Mouse (Mus musculus) fat pad, adult 2 months (tissue): ENCODE measurements around the gene Oprd1.

Experiments used
- DNase-seq: peaks from one replicate; pipeline ENCODE4 v3.0.0-alpha.2; 2011; ENCODE audit warnings: low read depth, low spot score; ENCODE audit errors: extremely low read depth

Gene Oprd1

DNA sequence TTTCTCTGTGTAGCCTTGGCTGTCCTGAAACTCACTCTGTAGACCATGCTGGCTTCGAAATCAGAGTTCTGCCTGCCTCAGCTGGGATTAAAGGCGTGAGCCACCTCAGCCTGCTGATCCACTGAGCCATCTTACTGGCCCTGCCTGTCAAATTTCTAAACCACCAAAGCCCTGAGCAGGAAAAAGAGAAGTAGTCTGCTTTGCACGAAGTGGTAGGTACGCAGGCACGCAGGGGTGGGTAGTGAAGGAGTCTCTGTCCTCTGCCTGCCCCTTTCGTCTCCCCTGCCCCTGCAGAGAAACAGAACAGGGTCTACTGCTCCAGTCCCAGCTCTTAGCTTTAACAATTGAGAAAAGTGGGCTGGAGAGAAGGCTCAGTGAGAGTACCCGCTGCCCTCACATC lies 59.2 kb downstream of the Oprd1 start:
- DNase-seq: no peak

GRCm38 (mm10) chr4:132080492-132080983 lies 63.7 kb downstream of the Oprd1 start:
- DNase-seq: peak; percentile 95

GRCm38 (mm10) chr4:132079555-132080275 lies 64.6 kb downstream of the Oprd1 start:
- no peak for DNase-seq

GRCm38 (mm10) chr4:132078296-132078714 lies 66.0 kb downstream of the Oprd1 start:
- no peak for DNase-seq

DNA sequence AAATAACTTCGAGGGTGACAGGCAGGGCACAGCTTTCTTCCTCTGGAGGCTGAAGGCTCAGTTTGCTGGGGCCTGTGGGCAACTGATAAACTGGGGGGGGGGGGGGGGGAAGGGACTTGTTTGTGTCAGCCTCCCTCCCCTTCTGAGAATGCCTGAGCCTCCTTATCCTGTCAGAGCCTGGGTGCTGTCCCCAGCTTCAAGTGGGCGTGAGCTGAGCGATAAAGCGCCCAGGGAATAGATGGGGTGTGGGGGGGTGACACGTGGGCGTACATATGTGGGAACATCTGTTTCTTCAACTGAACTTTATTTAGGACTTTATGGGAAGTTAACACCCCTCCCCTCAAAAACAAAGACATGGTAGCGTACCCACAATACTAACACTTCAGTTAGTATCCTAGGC lies 66.8 kb downstream of the Oprd1 start:
- no peak for DNase-seq

DNA sequence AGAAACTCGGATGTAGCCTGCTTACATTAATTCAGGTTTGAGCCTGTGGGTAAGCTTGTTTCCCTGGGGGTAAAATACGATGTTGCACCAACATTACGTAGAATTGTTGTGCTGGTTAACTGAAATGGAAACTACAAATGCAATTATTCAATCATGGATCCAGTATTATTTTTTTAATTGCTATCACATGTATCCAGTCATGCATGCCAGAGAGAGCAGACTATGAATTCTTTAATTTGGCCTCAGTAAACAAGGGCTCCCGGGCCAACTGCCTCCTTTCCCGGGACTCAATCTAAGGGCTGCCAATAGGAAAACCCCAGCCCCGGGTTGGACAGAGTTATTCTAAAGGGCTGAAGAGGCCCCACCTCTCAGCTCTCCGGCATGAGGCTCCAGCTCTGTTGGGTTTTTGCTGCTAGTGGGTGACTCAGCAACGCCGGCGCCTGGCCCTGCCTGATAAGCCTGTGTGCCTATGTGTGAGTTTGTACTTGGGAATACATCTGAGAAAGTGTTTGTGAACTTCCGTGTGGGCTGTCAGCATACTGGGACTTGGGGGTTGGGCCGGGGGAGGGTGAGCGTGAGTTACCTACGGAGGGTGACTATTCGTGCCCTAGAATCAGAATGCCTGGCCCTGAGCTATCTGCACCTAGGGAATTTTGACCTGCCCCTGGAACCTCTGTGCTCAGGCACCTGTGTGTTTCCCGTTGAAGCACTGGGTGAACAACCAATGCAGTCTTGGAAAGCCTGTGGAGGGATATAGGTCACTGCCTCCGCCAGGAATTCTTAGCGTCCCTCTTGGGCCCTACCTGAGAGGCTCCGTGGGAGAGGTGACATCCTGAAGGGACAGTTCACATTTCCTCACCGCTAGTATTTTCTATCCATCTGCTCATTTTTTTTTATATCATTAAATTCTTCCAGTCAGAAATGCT lies 67.5 kb downstream of the Oprd1 start:
- no peak for DNase-seq

- no peak for DNase-seq
Observed at GRCm38 (mm10) chr4:132075796-132076195, 68.5 kb downstream of the Oprd1 start.

GRCm38 (mm10) chr4:132074933-132075769 lies 69.1 kb downstream of the Oprd1 start, which contains the start of gene Epb41:
Gene Epb41 (minus strand): TSS chr4:132075321.
- peak; percentile 80 for DNase-seq

DNA sequence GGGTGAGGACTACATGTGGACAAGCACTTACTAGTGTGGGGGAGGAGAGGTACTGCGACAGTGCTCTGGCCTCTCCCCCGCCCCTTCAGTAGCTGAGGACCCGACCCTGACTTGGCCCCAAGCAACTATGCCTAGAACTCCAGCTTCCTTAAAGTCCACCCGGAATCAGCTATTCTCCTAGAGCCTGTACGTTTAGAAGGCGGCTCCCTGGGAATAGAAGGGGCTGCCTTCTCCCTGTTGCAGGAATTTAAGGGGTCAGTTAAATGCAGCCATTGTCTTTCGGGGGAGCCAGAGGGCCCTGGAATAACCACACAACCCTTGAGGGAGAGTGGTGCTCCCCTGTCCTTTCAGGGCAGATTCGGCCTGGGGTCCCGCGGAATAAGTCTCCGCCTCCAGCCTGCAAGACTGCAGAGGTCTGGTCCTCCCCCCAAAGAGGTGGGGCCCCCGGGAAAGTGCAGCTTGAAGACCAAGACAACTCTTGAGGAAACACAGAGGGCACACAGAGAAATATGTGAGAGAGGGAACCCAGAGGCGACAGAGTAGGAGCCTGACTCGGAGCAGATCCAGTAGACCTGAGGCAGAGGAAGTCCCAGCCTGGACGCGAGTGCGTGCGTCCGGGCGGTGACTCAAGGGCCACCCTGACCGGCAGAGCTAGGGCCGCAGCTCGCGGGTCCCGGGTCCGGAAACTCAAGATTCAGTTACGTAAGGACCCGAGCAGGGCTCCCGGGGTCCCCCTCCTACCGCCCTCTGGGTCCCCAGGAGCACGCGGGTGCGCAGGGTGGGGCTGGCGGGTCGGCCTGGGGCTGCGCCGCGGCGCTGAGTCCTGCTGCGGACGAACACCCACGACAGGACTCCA lies 70.0 kb downstream of the Oprd1 start, which contains the start of gene Gm10300:
TSS of gene Gm10300 (plus strand) at position 621 of the 856 bp plus-strand sequence.
- no peak for DNase-seq

DNA sequence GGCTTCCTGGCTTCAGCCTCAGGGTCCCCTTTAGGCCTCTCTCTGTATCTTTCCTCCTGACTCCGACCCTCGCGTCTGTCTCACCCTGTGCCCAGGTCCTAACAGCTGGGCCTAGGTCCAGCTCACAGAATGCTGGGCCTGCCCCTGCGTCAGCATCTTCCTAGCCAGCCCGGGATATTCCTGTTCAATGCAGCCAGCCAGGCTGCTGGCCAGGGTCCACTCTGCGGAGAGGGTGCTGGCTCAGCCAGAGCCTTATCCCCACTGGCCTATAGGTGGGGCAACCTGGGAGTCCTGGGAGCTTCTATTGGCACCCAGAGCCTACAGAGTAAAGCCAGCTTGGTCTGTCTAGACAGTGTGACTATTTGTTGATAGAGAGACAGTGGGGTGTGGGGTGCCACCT lies 71.3 kb downstream of the Oprd1 start:
- no peak for DNase-seq

DNA sequence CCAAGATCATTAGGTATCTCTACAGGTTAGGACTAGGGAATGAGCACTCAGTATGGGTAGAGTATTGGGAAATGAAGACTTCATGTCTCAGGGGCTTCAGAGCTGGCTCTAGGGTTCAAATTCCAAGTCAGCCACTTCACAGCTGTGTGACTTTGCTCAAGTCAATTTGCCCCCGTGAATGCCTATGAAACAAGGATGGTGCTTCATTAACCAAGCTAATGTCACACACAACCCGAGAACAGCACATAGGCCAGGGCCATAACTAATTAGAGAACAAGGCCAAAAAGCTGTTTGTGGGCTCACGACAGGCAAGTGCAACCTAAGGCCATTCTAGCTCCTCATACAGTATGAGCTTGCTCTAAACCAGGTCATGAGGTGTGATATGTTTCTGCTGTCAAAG lies 72.1 kb downstream of the Oprd1 start:
- DNase-seq: no peak

- no peak for DNase-seq
Observed at GRCm38 (mm10) chr4:132071674-132072073, 72.6 kb downstream of the Oprd1 start.

DNA sequence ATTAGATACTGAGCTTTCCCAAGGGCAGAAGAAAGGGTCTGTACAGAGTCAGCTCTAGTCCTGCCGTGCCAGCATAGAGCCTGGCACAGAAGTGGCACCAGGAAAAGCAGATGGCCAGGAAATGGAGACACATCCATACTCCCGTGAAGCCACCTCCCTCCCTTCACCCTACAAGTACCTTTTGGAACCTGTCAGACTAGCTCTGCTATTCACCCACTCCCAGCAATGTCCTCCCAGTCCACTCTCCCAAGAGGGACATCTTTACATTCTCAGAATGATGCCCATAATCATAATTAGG lies 76.4 kb downstream of the Oprd1 start:
- DNase-seq: no peak

- no peak for DNase-seq
Observed at GRCm38 (mm10) chr4:132067112-132067937, 77.0 kb downstream of the Oprd1 start.

DNA sequence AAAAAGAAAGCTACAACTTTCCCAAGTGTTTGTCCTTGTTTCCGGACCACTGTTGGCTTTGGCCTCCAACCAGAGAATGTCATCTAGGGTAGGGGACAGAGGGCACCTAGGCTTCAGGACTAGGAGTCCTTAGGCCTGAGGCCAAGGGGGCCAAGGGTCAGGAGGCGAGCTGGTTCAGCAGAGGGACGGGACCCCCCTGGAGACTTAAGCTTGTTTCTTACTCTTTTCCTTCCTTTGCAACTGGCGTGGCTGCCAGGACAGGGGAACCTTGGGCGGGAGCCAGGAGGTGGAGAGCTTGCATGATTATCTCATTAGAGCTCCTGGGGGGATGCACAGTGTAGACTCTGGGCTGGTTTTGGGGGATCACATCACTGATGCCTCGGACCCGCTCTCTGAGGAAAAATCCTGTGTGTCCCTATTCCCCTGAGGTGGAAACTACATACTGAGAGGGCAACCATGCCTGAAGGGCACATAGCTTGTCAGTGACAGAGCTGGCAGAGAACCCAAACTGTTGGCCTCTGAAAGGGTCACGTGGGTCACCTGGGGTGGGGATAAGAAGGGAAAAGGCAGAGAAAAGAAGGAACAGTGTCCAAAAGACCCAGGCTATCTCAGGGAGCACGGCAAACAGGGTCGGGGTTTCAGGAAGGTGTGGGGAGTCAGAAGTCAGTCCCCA lies 78.0 kb downstream of the Oprd1 start:
- no peak for DNase-seq

DNA sequence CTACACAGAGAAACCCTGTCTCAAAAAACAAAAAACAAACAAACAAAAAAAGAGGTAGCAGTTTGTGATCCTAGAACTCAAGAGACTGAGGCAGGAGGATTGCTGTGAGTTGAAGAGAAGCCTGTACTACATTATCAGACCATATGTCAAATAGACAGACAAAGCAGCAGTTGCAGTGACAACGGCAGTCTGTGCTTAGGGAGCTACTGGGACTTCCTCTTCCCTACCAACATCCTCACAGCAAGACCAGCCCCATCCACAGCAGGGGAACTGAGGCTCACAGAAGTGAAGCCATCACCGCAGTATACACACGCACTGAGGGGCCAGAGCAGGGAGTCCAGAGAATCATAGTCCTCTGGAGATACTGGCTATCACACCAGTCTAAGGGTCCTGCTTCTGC lies 78.7 kb downstream of the Oprd1 start:
- DNase-seq: no peak

- no peak for DNase-seq
Observed at GRCm38 (mm10) chr4:132064550-132064949, 79.7 kb downstream of the Oprd1 start.

- no peak for DNase-seq
Observed at GRCm38 (mm10) chr4:132062934-132063884, 81.1 kb downstream of the Oprd1 start.
